Mouse (Mus musculus) small intestine, adult 2 months (tissue): ENCODE data around the gene Csn1s2a. TPM values are rescaled to one million over a fixed set of nuclear protein-coding genes. Genes with fewer than 3 reads are reported as not detected.
"Not testable (repeated sequence)": the region's sequence is repeated elsewhere in the genome, so short reads cannot be mapped to it uniquely, and the experiment has no call there.

Experiments
- H3K27ac ChIP-seq: fragments of 200-500 bp; 2 replicates; pipeline ENCODE4 v1.5.1; 2012; ENCODE audit warnings: low read depth, low read length, control low read depth, inconsistent platforms; ENCODE audit not compliant: insufficient read depth
- H3K27me3 ChIP-seq: fragments of 200-500 bp; 2 replicates; pipeline ENCODE4 v1.6.1; 2012; ENCODE audit warnings: mild to moderate bottlenecking, moderate library complexity, low read length, inconsistent platforms; ENCODE audit not compliant: control insufficient read depth, insufficient read depth
- H3K36me3 ChIP-seq: fragments of 200-500 bp; 2 replicates; pipeline ENCODE4 v1.6.1; 2012; ENCODE audit warnings: mild to moderate bottlenecking, low read length, control low read depth, inconsistent platforms; ENCODE audit not compliant: control insufficient read depth, insufficient read depth
- H3K4me1 ChIP-seq: fragments of 200-500 bp; 2 replicates; pipeline ENCODE4 v1.6.1; 2012; ENCODE audit warnings: low read length, inconsistent platforms, mixed read lengths; ENCODE audit not compliant: control insufficient read depth, insufficient read depth, insufficient read length
- H3K4me3 ChIP-seq: fragments of 200-500 bp; 2 replicates; pipeline ENCODE4 v1.5.1; 2012; ENCODE audit warnings: low read depth, mild to moderate bottlenecking, control low read depth, inconsistent platforms, low read length, moderate library complexity
- CTCF ChIP-seq: fragments of 200-500 bp; IDR thresholded peaks from 2 replicates; pipeline ENCODE4 v1.5.1; 2012; ENCODE audit warnings: low read depth, mild to moderate bottlenecking, control low read depth, inconsistent platforms, low read length, moderate library complexity, mixed read lengths; ENCODE audit not compliant: insufficient replicate concordance, insufficient read length; ENCODE audit errors: extremely low read depth
- POLR2A ChIP-seq: fragments of 200-500 bp; IDR thresholded peaks from 2 replicates; pipeline ENCODE4 v1.6.1; 2012; ENCODE audit warnings: low read depth, mild to moderate bottlenecking, control low read depth, inconsistent platforms, low read length, moderate library complexity
- WGBS: fragments of 180-500 bp; shearing (Covaris S2); methylation state at CpG from one replicate; pipeline ENCODE4 v1.1.7; 2018; 5-methylcytosine and 5-hydroxymethylcytosine counted together
- polyA plus RNA-seq: library from polyadenylated mRNA; depleted of rRNA; stranded (reverse); fragments of >200 nt; gene quantifications from 2 replicates; pipeline ENCODE4 v1.2.3, GENCODE M21; 2012; rRNA removed

The Csn1s2a gene
- not detected in 2 replicates for polyA plus RNA-seq

- Histone ChIP-seq H3K36me3 (no peaks in the 10 kb centered on the region), H3K4me1 (no peaks in the 10 kb centered on the region), H3K27ac (no peak within 1 kb of the TSS), H3K27me3 (no peaks in the 10 kb centered on the region), H3K4me3 (no peak within 1 kb of the TSS)
- WGBS: 63% methylated on average over 1 of the region's 1 CpGs
- TF ChIP-seq POLR2A (no peak), CTCF (no peak)
These were observed at the start of gene Csn1s2a for GRCm38 (mm10) chr5:87774267-87774666. TSS of gene Csn1s2a (plus strand) at chr5:87774567.

- Histone ChIP-seq H3K4me1 (no peaks in the 10 kb centered on the region), H3K27ac (no peak overlapping the region), H3K4me3 (no peak overlapping the region), H3K27me3 (no peaks in the 10 kb centered on the region), H3K36me3 (no peaks in the 10 kb centered on the region)
- no peak for TF ChIP-seq POLR2A
- no peak for TF ChIP-seq CTCF
These were observed 39.5 kb upstream of the Csn1s2a start for GRCm38 (mm10) chr5:87734821-87735220.

DNA sequence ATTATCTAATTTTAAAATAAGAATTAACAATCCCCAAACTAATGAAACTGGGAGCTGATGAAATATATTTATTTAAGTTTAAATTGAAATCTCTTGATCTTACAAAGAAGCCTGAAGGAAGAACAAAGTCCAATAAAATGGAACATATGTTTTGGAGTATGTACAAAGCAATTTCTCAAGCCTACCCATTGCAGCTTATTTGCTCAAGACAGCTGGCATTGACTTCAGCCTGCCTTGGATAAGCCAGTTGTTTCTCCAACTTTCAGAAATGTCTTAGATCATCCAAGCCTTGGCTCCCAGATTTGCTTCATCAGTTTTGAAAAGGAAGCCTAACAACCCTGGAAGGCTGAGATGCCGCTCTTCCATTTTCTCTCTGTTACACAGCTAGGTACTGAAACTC is 20.9 kb upstream of the Csn1s2a start:
- TF ChIP-seq POLR2A (no peak), CTCF (no peak)
- no peaks in the 10 kb centered on the region for H3K4me1 ChIP-seq
- H3K36me3 ChIP-seq: no peaks in the 10 kb centered on the region
- WGBS: 94% methylated on average over 1 of the region's 1 CpGs
- no peaks in the 10 kb centered on the region for H3K27me3 ChIP-seq
- no peak overlapping the region for H3K27ac ChIP-seq
- no peak overlapping the region for H3K4me3 ChIP-seq

DNA sequence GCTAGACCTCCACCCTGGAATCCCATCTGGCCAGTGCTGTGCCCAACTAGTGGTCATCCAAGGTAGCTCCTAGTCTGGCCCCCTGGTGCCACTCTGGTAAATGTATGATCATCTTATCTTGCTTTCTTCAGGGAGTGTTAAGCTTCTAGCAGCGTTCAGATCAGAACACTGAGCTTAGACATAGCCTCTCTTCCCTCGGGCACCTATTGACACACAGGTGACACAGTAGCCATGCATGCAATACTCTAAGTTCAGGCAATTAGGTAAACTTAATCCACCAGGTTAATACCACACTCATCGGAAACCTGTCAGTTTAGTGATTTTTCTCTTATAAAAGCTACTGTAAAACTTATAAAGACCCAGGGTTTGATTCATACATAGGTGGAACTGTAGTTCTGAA is 9.8 kb upstream of the Csn1s2a start:
- no peaks in the 10 kb centered on the region for H3K36me3 ChIP-seq
- H3K4me1 ChIP-seq: no peaks in the 10 kb centered on the region
- H3K27me3 ChIP-seq: no peaks in the 10 kb centered on the region
- no peak overlapping the region for H3K27ac ChIP-seq
- H3K4me3 ChIP-seq: no peak overlapping the region
- TF ChIP-seq CTCF (no peak), POLR2A (no peak)
- 63% methylated on average over 3 of the region's 3 CpGs for WGBS

GRCm38 (mm10) chr5:87772151-87772550 is 2.2 kb upstream of the Csn1s2a start:
- H3K4me1 ChIP-seq, H3K36me3 ChIP-seq, H3K27me3 ChIP-seq, H3K27ac ChIP-seq, H3K4me3 ChIP-seq: not testable (repeated sequence)
- WGBS: 49% methylated on average over 2 of the region's 2 CpGs

DNA sequence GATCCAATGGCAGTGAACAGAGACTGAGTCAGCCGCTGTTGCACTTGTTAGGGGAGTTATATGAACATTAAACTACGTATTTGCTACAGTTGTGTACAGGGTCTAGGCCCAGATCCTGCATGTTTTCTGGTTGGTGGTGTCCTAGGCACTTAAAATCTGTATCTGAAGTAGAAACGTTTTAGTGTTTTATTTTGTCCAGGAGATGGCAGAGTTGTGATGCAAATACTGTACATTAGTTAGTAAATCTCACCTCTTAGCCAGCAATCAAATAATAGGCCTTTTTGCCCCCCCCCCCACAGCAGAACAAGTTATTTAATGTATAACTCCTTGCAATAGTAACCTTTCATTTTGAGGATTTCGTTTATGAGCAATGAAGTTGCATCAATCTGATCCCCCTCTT is 8.4 kb downstream of the Csn1s2a start:
- no peak overlapping the region for H3K4me3 ChIP-seq
- H3K4me1 ChIP-seq: no peaks in the 10 kb centered on the region
- WGBS: 45% methylated on average over 4 of the region's 4 CpGs
- no peaks in the 10 kb centered on the region for H3K27me3 ChIP-seq
- no peaks in the 10 kb centered on the region for H3K36me3 ChIP-seq
- H3K27ac ChIP-seq: no peak overlapping the region
- no peak for TF ChIP-seq CTCF
- no peak for TF ChIP-seq POLR2A

GRCm38 (mm10) chr5:87807782-87808181 is 33.4 kb downstream of the Csn1s2a start, which contains the start of gene Csn1s2b:
TSS of gene Csn1s2b (plus strand) at chr5:87808082.
- no peaks in the 10 kb centered on the region for H3K4me1 ChIP-seq
- no peak within 1 kb of the TSS for H3K27ac ChIP-seq
- no peaks in the 10 kb centered on the region for H3K36me3 ChIP-seq
- H3K27me3 ChIP-seq: no peaks in the 10 kb centered on the region
- no peak within 1 kb of the TSS for H3K4me3 ChIP-seq
- 56% methylated on average over 2 of the region's 2 CpGs for WGBS
- TF ChIP-seq CTCF: no peak
- TF ChIP-seq POLR2A: no peak

DNA sequence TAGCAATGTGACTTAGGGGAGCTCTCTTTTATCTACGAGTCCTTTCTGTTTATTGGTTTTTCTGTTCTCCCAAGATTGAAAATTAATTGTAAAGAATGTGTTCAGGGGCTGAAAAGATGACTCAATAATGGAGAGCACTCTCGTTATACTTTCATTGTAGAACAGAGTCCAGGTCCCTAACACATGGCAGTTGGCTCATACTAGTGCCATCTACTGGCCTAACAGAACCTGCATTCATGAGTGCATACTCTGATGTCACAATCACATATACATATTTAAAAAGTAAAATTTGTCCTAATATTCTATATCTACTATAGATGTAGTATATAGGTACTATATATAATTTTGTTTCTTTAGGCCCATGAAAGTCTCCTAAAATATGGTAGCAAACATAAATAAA is 34.9 kb downstream of the Csn1s2a start:
- no peaks in the 10 kb centered on the region for H3K4me1 ChIP-seq
- no peaks in the 10 kb centered on the region for H3K27me3 ChIP-seq
- 46% methylated on average over 2 of the region's 2 CpGs for WGBS
- no peaks in the 10 kb centered on the region for H3K36me3 ChIP-seq
- no peak overlapping the region for H3K4me3 ChIP-seq
- no peak overlapping the region for H3K27ac ChIP-seq
- TF ChIP-seq CTCF (no peak), POLR2A (no peak)
